Mouse (Mus musculus): ENCODE measurements around the gene Cnot8.

DNA sequence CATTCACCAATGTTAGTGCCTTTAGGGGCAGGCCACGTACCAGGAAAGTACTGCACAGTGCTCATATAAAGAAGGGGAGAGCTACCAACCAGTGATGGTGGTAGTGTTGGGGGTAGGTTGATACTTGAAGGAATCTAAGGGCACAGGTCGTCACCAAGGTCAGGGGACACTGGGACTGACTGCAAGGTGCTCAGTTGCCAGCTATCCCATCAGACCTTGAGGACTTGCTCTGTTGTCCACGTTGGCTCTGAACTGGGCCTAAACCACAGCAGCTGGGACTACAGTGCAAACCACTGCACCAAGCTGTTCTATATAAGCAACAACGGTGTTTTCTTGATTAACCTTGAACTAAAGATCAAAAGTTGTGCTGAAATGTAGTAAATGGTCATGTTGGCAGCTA lies 41.4 kb upstream of the Cnot8 start:
- TF ChIP-seq ZNF384 (IDR thresholded peaks at IDR 0.05; ENCODE audit: low read depth, low read length): no peak
- no peak for TF ChIP-seq MAFK (IDR thresholded peaks at IDR 0.05; ENCODE audit: insufficient read depth, low read depth, low read length)
- no peak for TF ChIP-seq HCFC1 (IDR thresholded peaks at IDR 0.05; ENCODE audit: borderline replicate concordance, insufficient read depth, low read length)
- no peak for TF ChIP-seq CHD2 (IDR thresholded peaks at IDR 0.05; ENCODE audit: low read depth, low read length)
